Mouse (Mus musculus) CH12.LX (cell line): Measurements from ENCODE around the gene Vps4a. TPM values are rescaled to one million over a fixed set of nuclear protein-coding genes. Genes with fewer than 3 reads are reported as not detected.

ENCODE experiments used
- DNase-seq: peaks from one replicate; pipeline ENCODE4 v3.0.0-alpha.2; 2013; ENCODE audit errors: extremely low read depth
- H3K27ac ChIP-seq: 2 replicates; pipeline ENCODE4 v1.5.1; 2012; ENCODE audit warnings: low read depth, mild to moderate bottlenecking, control low read depth, moderate library complexity; ENCODE audit not compliant: insufficient read depth
- H3K27me3 ChIP-seq: replicated peaks from 2 replicates; pipeline ENCODE3; 2012; ENCODE audit warnings: inconsistent platforms
- H3K36me3 ChIP-seq, 2 experiments: replicated peaks in 1 of 2; 2 replicates each; pipeline versions ENCODE3 to v1.6.1; 2012; ENCODE audit warnings: inconsistent platforms in 1 of 2, low read length in 1 of 2, mild to moderate bottlenecking in 1 of 2, mixed read lengths in 1 of 2, moderate library complexity in 1 of 2; ENCODE audit not compliant: control insufficient read depth in 1 of 2, insufficient read depth in 1 of 2
- H3K4me1 ChIP-seq, 2 experiments: 2 replicates each; pipeline ENCODE4 v1.6.1; 2012; ENCODE audit warnings: inconsistent platforms in 1 of 2, moderate library complexity in 1 of 2; ENCODE audit not compliant: insufficient read depth in 2 of 2, control insufficient read depth in 1 of 2
- H3K4me2 ChIP-seq: 2 replicates; pipeline ENCODE4 v1.6.1; 2012; ENCODE audit warnings: low read depth, mild to moderate bottlenecking, control low read depth; ENCODE audit not compliant: poor library complexity, insufficient read depth, severe bottlenecking
- H3K4me3 ChIP-seq, 3 experiments: fragments of 150-350 bp in 1 of 3; sonication (generic) in 1 of 3; replicated peaks in 1 of 3; 2 replicates each; pipeline versions ENCODE3 to v1.5.1; 2011 to 2012; ENCODE audit warnings: low read depth in 2 of 3, low read length in 2 of 3, mild to moderate bottlenecking in 2 of 3, moderate library complexity in 2 of 3, control low read depth in 1 of 3, improper control_type of control experiment in 1 of 3, inconsistent platforms in 1 of 3, mixed read lengths in 1 of 3; ENCODE audit not compliant: poor library complexity in 1 of 3
- H3K79me2 ChIP-seq: replicated peaks from 2 replicates; pipeline ENCODE4 v1.6.1; 2012; ENCODE audit warnings: mild to moderate bottlenecking, moderate library complexity; ENCODE audit not compliant: control insufficient read depth, poor library complexity, insufficient read depth, severe bottlenecking; ENCODE audit errors: extremely low read depth
- H3K9ac ChIP-seq: 2 replicates; pipeline ENCODE4 v1.6.1; 2012; ENCODE audit warnings: low read depth, mild to moderate bottlenecking, control low read depth, moderate library complexity; ENCODE audit not compliant: insufficient read depth
- H3K9me3 ChIP-seq: replicated peaks from 2 replicates; pipeline ENCODE3; 2012; ENCODE audit warnings: low read length, inconsistent platforms, mixed read lengths
- BHLHE40 ChIP-seq: IDR thresholded peaks from 2 replicates; pipeline ENCODE4 v1.6.1; 2011; ENCODE audit warnings: mild to moderate bottlenecking, low read depth, low read length, improper control_type of control experiment
- E2F4 ChIP-seq: IDR thresholded peaks from 2 replicates; pipeline ENCODE4 v1.6.1; 2011; ENCODE audit warnings: low read depth, low read length, improper control_type of control experiment; ENCODE audit not compliant: insufficient replicate concordance
- ELF1 ChIP-seq: IDR thresholded peaks from 2 replicates; pipeline ENCODE4 v1.6.1; 2014; ENCODE audit warnings: low read depth, mild to moderate bottlenecking, inconsistent platforms, low read length, improper control_type of control experiment
- EP300 ChIP-seq: IDR thresholded peaks from 2 replicates; pipeline ENCODE4 v1.6.1; 2011; ENCODE audit warnings: low read length, improper control_type of control experiment
- ETS1 ChIP-seq: conservative IDR thresholded peaks from 2 replicates; pipeline ENCODE4 v1.6.1; 2012; ENCODE audit warnings: low read depth, mild to moderate bottlenecking, inconsistent platforms, low read length, improper control_type of control experiment, moderate library complexity
- HCFC1 ChIP-seq: IDR thresholded peaks from 2 replicates; pipeline ENCODE4 v1.6.1; 2012; ENCODE audit warnings: low read depth, mild to moderate bottlenecking, inconsistent platforms, low read length, improper control_type of control experiment
- IRF4 ChIP-seq: IDR thresholded peaks from 2 replicates; pipeline ENCODE4 v1.6.1; 2014; ENCODE audit warnings: low read depth, mild to moderate bottlenecking, inconsistent platforms, low read length, improper control_type of control experiment
- JUND ChIP-seq: conservative IDR thresholded peaks from 2 replicates; pipeline ENCODE4 v1.6.1; 2011; ENCODE audit warnings: low read depth, low read length, improper control_type of control experiment
- MAX ChIP-seq: IDR thresholded peaks from 2 replicates; pipeline ENCODE4 v1.6.1; 2011; ENCODE audit warnings: low read length, improper control_type of control experiment
- MEF2A ChIP-seq: IDR thresholded peaks from 2 replicates; pipeline ENCODE4 v1.6.1; 2014; ENCODE audit warnings: low read depth, mild to moderate bottlenecking, inconsistent platforms, low read length, improper control_type of control experiment, borderline replicate concordance
- NELFE ChIP-seq: IDR thresholded peaks from 2 replicates; pipeline ENCODE4 v1.6.1; 2011; ENCODE audit warnings: low read depth, low read length, improper control_type of control experiment
- PAX5 ChIP-seq: IDR thresholded peaks from 2 replicates; pipeline ENCODE4 v1.6.1; 2012; ENCODE audit warnings: low read length, inconsistent platforms, mixed read lengths
- RCOR1 ChIP-seq: conservative IDR thresholded peaks from 2 replicates; pipeline ENCODE4 v1.6.1; 2012; ENCODE audit warnings: low read depth, mild to moderate bottlenecking, inconsistent platforms, low read length, improper control_type of control experiment
- SMC3 ChIP-seq: IDR thresholded peaks from 2 replicates; pipeline ENCODE4 v1.6.1; 2011; ENCODE audit warnings: low read depth, low read length, improper control_type of control experiment
- TBP ChIP-seq: conservative IDR thresholded peaks from 2 replicates; pipeline ENCODE4 v1.6.1; 2011; ENCODE audit warnings: low read depth, low read length, improper control_type of control experiment
- TCF12 ChIP-seq: IDR thresholded peaks from 2 replicates; pipeline ENCODE4 v1.6.1; 2014; ENCODE audit warnings: low read depth, mild to moderate bottlenecking, inconsistent platforms, low read length, improper control_type of control experiment
- USF2 ChIP-seq: conservative IDR thresholded peaks from 2 replicates; pipeline ENCODE4 v1.6.1; 2011; ENCODE audit warnings: low read depth, low read length, improper control_type of control experiment
- ZMIZ1 ChIP-seq: IDR thresholded peaks from 2 replicates; pipeline ENCODE4 v1.6.1; 2012; ENCODE audit warnings: low read depth, mild to moderate bottlenecking, inconsistent platforms, low read length, improper control_type of control experiment
- ZNF384 ChIP-seq: IDR thresholded peaks from 2 replicates; pipeline ENCODE4 v1.6.1; 2012; ENCODE audit warnings: low read depth, low read length, improper control_type of control experiment, inconsistent platforms
- dilution Hi-C: fragments of 300-500 bp; cut with MboI; formaldehyde crosslinking; loops from 2 replicates; pipeline ENCODE4 v1.14.3; 2020; ENCODE audit warnings: low sequenced_read_pairs; ENCODE audit not compliant: extremely low pct_unique_long_range_greater_than_20kb, extremely low pct_ligation_motif_present
- in situ Hi-C: fragments of 300-500 bp; cut with MboI; formaldehyde crosslinking; loops from 3 replicates; pipeline ENCODE4 v1.14.3; 2019; ENCODE audit warnings: low sequenced_read_pairs, low pct_ligation_motif_present, low pct_unique_long_range_greater_than_20kb, mixed read lengths
- polyA plus RNA-seq: library from polyadenylated mRNA; unstranded; fragments of >175 nt; gene quantifications from 2 replicates; pipeline ENCODE4 v1.2.1, GENCODE M21; 2012; ENCODE audit warnings: low read depth; ENCODE audit not compliant: insufficient read length
- total RNA-seq, 2 experiments: library from RNA; depleted of rRNA; stranded (reverse); fragments of 300-350 nt in 1 of 2; fragments of >200 nt in 1 of 2; gene quantifications; 2 replicates each; pipeline ENCODE4 v1.2.3; 2012 to 2014

The Vps4a gene
- total and polyA plus RNA-seq, 3 experiments, result 26.9 to 31.4 (median 27.1) TPM

DNA sequence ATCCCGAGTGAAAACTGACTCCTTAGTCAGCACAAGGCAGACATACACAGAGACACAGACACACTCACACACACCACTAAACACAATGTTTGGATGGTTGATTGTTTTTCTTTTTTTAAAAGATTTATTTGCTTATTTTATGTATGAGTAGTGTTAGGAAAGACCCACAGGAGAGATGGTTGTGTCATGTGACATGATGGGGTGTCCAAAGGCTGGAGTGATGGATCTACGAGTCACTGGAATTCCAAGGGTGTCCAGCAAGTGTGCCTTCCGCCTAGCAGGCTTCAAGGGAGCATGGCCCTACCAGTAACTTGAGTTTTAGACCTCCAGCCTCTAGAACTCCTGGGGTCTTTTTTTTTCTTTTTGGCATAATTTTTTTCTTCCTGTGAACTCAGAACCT, 1.7 kb upstream of the Vps4a start:
- H3K79me2 ChIP-seq, result peaks cover 15% of the 10 kb centered on the region; the same call in 1 of the 2 replicates
- H3K9me3 ChIP-seq, result no peaks in the 10 kb centered on the region
- in situ Hi-C loops, result no loop called here
- no peak overlapping the region for H3K4me3 ChIP-seq
- no peak for DNase-seq
- TF ChIP-seq ZMIZ1, result no peak
- TF ChIP-seq NELFE, result no peak
- TF ChIP-seq MAX, result no peak
- no peak for TF ChIP-seq ZNF384
- TF ChIP-seq PAX5, result no peak
- TF ChIP-seq IRF4, result no peak
- no peak for TF ChIP-seq E2F4
- no peak for TF ChIP-seq USF2
- TF ChIP-seq SMC3, result no peak
- no peak for TF ChIP-seq TBP
- TF ChIP-seq BHLHE40, result no peak
- TF ChIP-seq ETS1, result no peak
- no peak for TF ChIP-seq JUND
- no peak for TF ChIP-seq ELF1
- no peak for TF ChIP-seq RCOR1
- TF ChIP-seq TCF12, result no peak
- TF ChIP-seq EP300, result no peak
- TF ChIP-seq, all 38 proteins: peak for 0
- no peak overlapping the region for H3K4me2 ChIP-seq
- no peak overlapping the region for H3K9ac ChIP-seq
- H3K4me1 ChIP-seq, result peaks cover 13 to 36% of the 10 kb centered on the region in 2 experiments
- dilution Hi-C loops, result no loop called here
- no peak overlapping the region for H3K27ac ChIP-seq
- H3K36me3 ChIP-seq, result no peaks in the 10 kb centered on the region
- peaks cover 2% of the 10 kb centered on the region for H3K27me3 ChIP-seq

DNA sequence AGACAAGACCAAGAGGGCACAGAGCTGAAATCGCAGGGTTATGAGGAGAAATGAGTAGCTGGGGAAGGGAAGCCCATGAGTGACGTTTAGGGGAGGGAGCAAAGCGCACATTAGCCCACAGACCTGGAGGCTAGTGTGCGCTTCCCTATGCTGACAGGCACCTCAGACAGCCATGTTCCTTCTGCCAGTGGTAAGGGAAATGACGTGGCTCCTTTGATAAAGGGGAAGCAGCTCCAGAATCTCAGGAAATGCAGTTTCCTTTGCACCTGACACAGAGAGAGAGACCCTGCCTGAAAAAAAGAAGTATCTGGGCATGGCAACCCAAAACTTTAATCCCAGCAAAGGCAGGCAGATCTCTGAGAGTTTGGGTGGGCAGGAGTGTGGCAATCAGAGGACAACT, 964 bp upstream of the Vps4a start:
- Histone ChIP-seq H3K27me3 (peaks cover 2% of the 10 kb centered on the region), H3K4me3 (no peak overlapping the region)
- no peak for DNase-seq

More for the DNA sequence above, 964 bp upstream of the Vps4a start:
- Histone ChIP-seq H3K9ac (no peak overlapping the region), H3K9me3 (no peaks in the 10 kb centered on the region), H3K4me1 (peaks cover 13 to 40% of the 10 kb centered on the region in 2 experiments)
- TF ChIP-seq BHLHE40, result 0 out of 2 replicates have a peak, but pooled peaks have one; percentile 18
- no peak for TF ChIP-seq HCFC1
- no peak for TF ChIP-seq MEF2A
- TF ChIP-seq TCF12, result no peak
- TF ChIP-seq, all 38 proteins: peak for 1
- dilution Hi-C loops (no loop called here), in situ Hi-C loops (no loop called here)
- Histone ChIP-seq H3K79me2 (peaks cover 16% of the 10 kb centered on the region; the same call in 1 of the 2 replicates), H3K4me2 (no peak overlapping the region), H3K27ac (no peak overlapping the region), H3K36me3 (peaks cover 0 to 3% of the 10 kb centered on the region in 2 experiments)
